8 mouse cellular contexts compared by ENCODE assay signal in genomic region chr1:171344715-171345114, GRCm38 (mm10). TPM values are rescaled to one million over a fixed set of nuclear protein-coding genes. Genes with fewer than 3 reads are reported as not detected.
DNase-seq lines count a peak whose midpoint lies in the region; ATAC-seq and TF ChIP-seq lines count a peak whose summit lies in the region.

No protein-coding gene starts in this region.

- intact Hi-C loops in heart, postnatal 25 days (cut with DNase I) = no loop called here

- H3K4me2 ChIP-seq in heart, embryonic 13.5 days = peak overlapping the region; percentile 88
- H3K4me2 ChIP-seq in forebrain, postnatal 0 days (ENCODE audit: low read depth) = peak overlapping the region; percentile 68

- peaks cover 6% of the 10 kb centered on the region; the same call in 1 of the 2 replicates for H3K9me3 ChIP-seq in heart, embryonic 13.5 days
- no peaks in the 10 kb centered on the region for H3K9me3 ChIP-seq in ES-Bruce4 (replicated peaks; ENCODE audit: control insufficient read depth, insufficient read depth, low read length, poor library complexity, severe bottlenecking)
- peaks cover 7% of the 10 kb centered on the region; the same call in 1 of the 2 replicates for H3K9me3 ChIP-seq in forebrain, postnatal 0 days (ENCODE audit: low read length)
- H3K9me3 ChIP-seq in midbrain, embryonic 10.5 days (replicated peaks) = peaks cover 7% of the 10 kb centered on the region

- H3K4me3 ChIP-seq in heart, embryonic 13.5 days = peak overlapping the region; percentile 95
- peak overlapping the region; percentile 97 for H3K4me3 ChIP-seq in ES-Bruce4 (ENCODE audit: low read depth, low read length)
- peak overlapping the region; percentile 93 for H3K4me3 ChIP-seq in forebrain, postnatal 0 days (ENCODE audit: low read depth, low read length)
- peak overlapping the region; percentile 94 for H3K4me3 ChIP-seq in midbrain, embryonic 10.5 days

- H3K27ac ChIP-seq in heart, embryonic 13.5 days (replicated peaks) = peak overlapping the region; percentile 80; the same call in 1 of the 2 replicates
- H3K27ac ChIP-seq in ES-Bruce4 (ENCODE audit: insufficient read depth, low read length) = no peak overlapping the region
- no peak overlapping the region for H3K27ac ChIP-seq in forebrain, postnatal 0 days (ENCODE audit: low read depth, low read length)
- H3K27ac ChIP-seq in midbrain, embryonic 10.5 days (replicated peaks) = no peak overlapping the region; the same call in 1 of the 2 replicates

- DNase-seq in heart, postnatal 25 days (ENCODE audit: low spot score) = no peak
- no peak for DNase-seq in forebrain, postnatal 0 days
- no peak for DNase-seq in midbrain, embryonic 10.5 days (ENCODE audit: low spot score)
- DNase-seq in right cerebral cortex, postnatal 10 days (ENCODE audit: low spot score in 2 of 2) = no peak
- DNase-seq in adrenal gland, postnatal 14 days = no peak

- WGBS in heart, embryonic 13.5 days = 69% methylated on average over 9 of the region's 9 CpGs
- 77% methylated on average over 9 of the region's 9 CpGs for WGBS in forebrain, postnatal 0 days
- WGBS in midbrain, embryonic 10.5 days = 82% methylated on average over 9 of the region's 9 CpGs

- peaks cover 35% of the 10 kb centered on the region for H3K4me1 ChIP-seq in heart, embryonic 13.5 days
- H3K4me1 ChIP-seq in ES-Bruce4 (ENCODE audit: control insufficient read depth, insufficient read depth, low read length) = no peaks in the 10 kb centered on the region
- H3K4me1 ChIP-seq in forebrain, postnatal 0 days (ENCODE audit: insufficient read depth) = peaks cover 16% of the 10 kb centered on the region
- peaks cover 40% of the 10 kb centered on the region for H3K4me1 ChIP-seq in midbrain, embryonic 10.5 days

- H3K27me3 ChIP-seq in heart, embryonic 13.5 days (replicated peaks) = no peaks in the 10 kb centered on the region
- no peaks in the 10 kb centered on the region for H3K27me3 ChIP-seq in ES-Bruce4 (ENCODE audit: control insufficient read depth, insufficient read depth, low read length, poor library complexity, severe bottlenecking)
- no peaks in the 10 kb centered on the region for H3K27me3 ChIP-seq in forebrain, postnatal 0 days (ENCODE audit: insufficient read depth, low read length)
- no peaks in the 10 kb centered on the region for H3K27me3 ChIP-seq in midbrain, embryonic 10.5 days (ENCODE audit: low read depth, poor library complexity, severe bottlenecking)

- H3K9ac ChIP-seq in heart, embryonic 13.5 days = peak overlapping the region; percentile 95
- H3K9ac ChIP-seq in ES-Bruce4 (ENCODE audit: low read depth, poor library complexity, severe bottlenecking) = peak overlapping the region; percentile 82
- peak overlapping the region; percentile 77 for H3K9ac ChIP-seq in forebrain, postnatal 0 days

- no peak for ATAC-seq in heart, embryonic 13.5 days (ENCODE audit: extremely low read depth, insufficient number of reproducible peaks, low FRiP score, low TSS enrichment)
- no peak for ATAC-seq in forebrain, postnatal 0 days
- no peak for ATAC-seq in frontal cortex, adult (ENCODE audit: low TSS enrichment)

- H3K36me3 ChIP-seq in heart, embryonic 13.5 days = peaks cover 52% of the 10 kb centered on the region
- H3K36me3 ChIP-seq in ES-Bruce4 (ENCODE audit: control insufficient read depth, insufficient read depth, low read length, poor library complexity, severe bottlenecking) = peaks cover 21% of the 10 kb centered on the region
- peaks cover 40% of the 10 kb centered on the region for H3K36me3 ChIP-seq in forebrain, postnatal 0 days (ENCODE audit: insufficient read depth)
- peaks cover 57% of the 10 kb centered on the region for H3K36me3 ChIP-seq in midbrain, embryonic 10.5 days

- TF ChIP-seq EP300 in ES-Bruce4 (IDR thresholded peaks at IDR 0.05; ENCODE audit: insufficient read depth, low read depth, low read length) = no peak

- no peak for TF ChIP-seq POLR2A in ES-Bruce4 (IDR thresholded peaks at IDR 0.05; ENCODE audit: insufficient read depth, low read length)

- no peak for TF ChIP-seq CTCF in ES-Bruce4 (IDR thresholded peaks at IDR 0.05; ENCODE audit: low read depth, low read length)
- no peak for TF ChIP-seq CTCF in forebrain, postnatal 0 days (IDR thresholded peaks at IDR 0.05; ENCODE audit: low read depth)

RNA-seq across cellular contexts. Expression of gene Nit1, which starts 0.7 kb away (rescaled TPM):
- polyA plus RNA-seq in heart, embryonic 13.5 days (2015; fragmentation: Nextera tagmentation; extraction: Ambion mirVana) = 34.8 and 36.9 TPM in 2 replicates
- 10 to 100 TPM; 26.1 to 29.9 TPM for total RNA-seq in heart, postnatal 25 days (2021)
- polyA plus RNA-seq in ES-Bruce4 (2011; ENCODE audit: insufficient read depth, insufficient read length, low read depth, missing spikeins) = 42.9 and 52.0 TPM in 2 replicates
- 44.9 and 47.6 TPM in 2 replicates for total RNA-seq in forebrain, postnatal 0 days (2014; rRNA removed)
- 42.1 and 48.1 TPM in 2 replicates for polyA plus RNA-seq in forebrain, postnatal 0 days (2015; fragmentation: Nextera tagmentation; extraction: Ambion mirVana)
- 39.4 and 43.5 TPM in 2 replicates for polyA plus RNA-seq in midbrain, embryonic 10.5 days (2016; fragmentation: Nextera tagmentation; extraction: Ambion mirVana)
- 62.1 and 62.8 TPM in 2 replicates for total RNA-seq in adrenal gland, postnatal 14 days (2021)

RNA-seq across cellular contexts. Expression of gene Pfdn2, which starts 0.8 kb away (rescaled TPM):
- 85.4 and 97.8 TPM in 2 replicates for polyA plus RNA-seq in heart, embryonic 13.5 days (2015; fragmentation: Nextera tagmentation; extraction: Ambion mirVana)
- total RNA-seq in heart, postnatal 25 days (2021) = 10 to 100 TPM; 74.3 to 84.4 TPM
- 177 and 182 TPM in 2 replicates for polyA plus RNA-seq in ES-Bruce4 (2011; ENCODE audit: insufficient read depth, insufficient read length, low read depth, missing spikeins)
- total RNA-seq in forebrain, postnatal 0 days (2014; rRNA removed) = 18.2 and 27.0 TPM in 2 replicates
- 143 and 146 TPM in 2 replicates for polyA plus RNA-seq in forebrain, postnatal 0 days (2015; fragmentation: Nextera tagmentation; extraction: Ambion mirVana)
- 146 and 155 TPM in 2 replicates for polyA plus RNA-seq in midbrain, embryonic 10.5 days (2016; fragmentation: Nextera tagmentation; extraction: Ambion mirVana)
- 140 and 148 TPM in 2 replicates for total RNA-seq in adrenal gland, postnatal 14 days (2021)

RNA-seq across cellular contexts. Expression of gene Dedd, which starts 15.8 kb away (rescaled TPM):
- 34.6 and 37.6 TPM in 2 replicates for polyA plus RNA-seq in heart, embryonic 13.5 days (2015; fragmentation: Nextera tagmentation; extraction: Ambion mirVana)
- total RNA-seq in heart, postnatal 25 days (2021) = 10 to 100 TPM; 21.9 to 22.2 TPM
- 45.2 and 49.8 TPM in 2 replicates for polyA plus RNA-seq in ES-Bruce4 (2011; ENCODE audit: insufficient read depth, insufficient read length, low read depth, missing spikeins)
- 22.5 and 31.1 TPM in 2 replicates for total RNA-seq in forebrain, postnatal 0 days (2014; rRNA removed)
- 42.2 and 44.6 TPM in 2 replicates for polyA plus RNA-seq in forebrain, postnatal 0 days (2015; fragmentation: Nextera tagmentation; extraction: Ambion mirVana)
- 48.5 and 48.9 TPM in 2 replicates for polyA plus RNA-seq in midbrain, embryonic 10.5 days (2016; fragmentation: Nextera tagmentation; extraction: Ambion mirVana)
- 33.7 and 36.1 TPM in 2 replicates for total RNA-seq in adrenal gland, postnatal 14 days (2021)

RNA-seq across cellular contexts. Expression of gene Klhdc9, which starts 15.9 kb away (rescaled TPM):
- 0.65 and 0.76 TPM in 2 replicates for polyA plus RNA-seq in heart, embryonic 13.5 days (2015; fragmentation: Nextera tagmentation; extraction: Ambion mirVana)
- total RNA-seq in heart, postnatal 25 days (2021) = not detected
- polyA plus RNA-seq in ES-Bruce4 (2011; ENCODE audit: insufficient read depth, insufficient read length, low read depth, missing spikeins) = 0.52 and 0.73 TPM in 2 replicates
- 4.3 and 5.0 TPM in 2 replicates for total RNA-seq in forebrain, postnatal 0 days (2014; rRNA removed)
- 5.1 and 6.9 TPM in 2 replicates for polyA plus RNA-seq in forebrain, postnatal 0 days (2015; fragmentation: Nextera tagmentation; extraction: Ambion mirVana)
- 1.8 and 2.3 TPM in 2 replicates for polyA plus RNA-seq in midbrain, embryonic 10.5 days (2016; fragmentation: Nextera tagmentation; extraction: Ambion mirVana)
- total RNA-seq in adrenal gland, postnatal 14 days (2021) = 3.1 and 5.1 TPM in 2 replicates

RNA-seq across cellular contexts. Expression of gene Nectin4, which starts 25.2 kb away (rescaled TPM):
- 0.23 and 0.27 TPM in 2 replicates for polyA plus RNA-seq in heart, embryonic 13.5 days (2015; fragmentation: Nextera tagmentation; extraction: Ambion mirVana)
- under 1 TPM; 0.21 to 0.42 TPM for total RNA-seq in heart, postnatal 25 days (2021)
- 4.3 and 4.6 TPM in 2 replicates for polyA plus RNA-seq in ES-Bruce4 (2011; ENCODE audit: insufficient read depth, insufficient read length, low read depth, missing spikeins)
- total RNA-seq in forebrain, postnatal 0 days (2014; rRNA removed) = 1.0 and 2.0 TPM in 2 replicates
- polyA plus RNA-seq in forebrain, postnatal 0 days (2015; fragmentation: Nextera tagmentation; extraction: Ambion mirVana) = 1.3 and 1.8 TPM in 2 replicates
- 0.60 and 1.2 TPM in 2 replicates for polyA plus RNA-seq in midbrain, embryonic 10.5 days (2016; fragmentation: Nextera tagmentation; extraction: Ambion mirVana)
- 0.11 TPM in 2 replicates for total RNA-seq in adrenal gland, postnatal 14 days (2021)
